Mouse (Mus musculus): ENCODE results near the gene Frem3. TPM values are rescaled to one million over a fixed set of nuclear protein-coding genes. Genes with fewer than 3 reads are reported as not detected.

Gene Frem3
- polyA plus RNA-seq (2012; rRNA removed; ENCODE audit: low replicate concordance) = not detected in 2 replicates

GRCm38 (mm10) chr8:80610549-80611440 is at the start of gene Frem3:
TSS of gene Frem3 (plus strand) at chr8:80611080.

DNA sequence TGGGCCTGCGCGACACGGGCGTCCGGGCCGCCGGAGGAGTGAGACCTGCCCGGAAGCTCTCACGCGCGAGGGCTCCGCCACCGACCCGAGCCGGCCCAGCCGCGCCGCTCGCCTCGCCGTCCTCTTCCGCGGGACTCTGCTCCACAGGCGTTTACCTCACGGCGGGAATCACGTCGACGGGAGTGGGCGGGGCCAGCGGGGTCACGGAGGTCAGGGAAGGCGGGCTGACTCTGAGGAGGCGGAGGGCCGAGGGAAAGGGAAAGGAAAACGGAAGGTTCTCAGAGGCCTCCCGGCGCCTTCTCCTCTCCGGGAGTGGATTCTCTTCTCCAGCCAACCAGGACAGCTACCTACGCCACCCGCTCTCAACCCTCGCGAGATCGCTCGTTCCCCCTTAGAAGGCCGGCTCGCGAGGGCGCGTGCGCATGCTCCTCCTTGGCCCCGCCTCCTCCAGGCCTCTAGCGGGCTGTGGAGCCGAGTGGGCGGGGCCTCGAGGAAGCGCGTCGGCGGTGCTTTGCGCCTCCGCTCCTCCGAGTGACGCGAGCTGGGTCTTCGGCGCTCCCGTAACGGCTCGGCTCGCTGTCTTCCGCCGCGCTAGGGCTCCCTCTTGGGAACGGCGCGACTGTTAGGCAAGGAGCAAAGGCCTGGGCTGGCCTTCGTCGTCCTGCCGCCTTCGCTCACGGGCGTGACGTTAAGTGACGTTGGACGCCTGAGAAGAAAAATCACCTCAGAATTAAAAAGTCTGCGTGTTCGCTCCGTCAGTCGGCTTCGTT is 128.5 kb downstream of the Frem3 start, which contains the start of gene Smarca5:
TSS of gene Smarca5 (minus strand) at position 343 of the 770 bp plus-strand sequence.

Other genes with a start within 250 kb of the Frem3 start
- gene Gypa, start 117.3 kb upstream of the Frem3 start, polyA plus RNA-seq (2012; rRNA removed; ENCODE audit: low replicate concordance) = not detected in 2 replicates
- gene Smarca5, start 128.4 kb downstream of the Frem3 start, polyA plus RNA-seq (2012; rRNA removed; ENCODE audit: low replicate concordance) = 5.7 and 14.6 TPM in 2 replicates

All from mammary gland, adult 2 months (tissue).